Mouse (Mus musculus) erythroblast, embryonic 14.5 days (primary cell): ENCODE data around the gene Olfr262. TPM values are rescaled to one million over a fixed set of nuclear protein-coding genes. Genes with fewer than 3 reads are reported as not detected.
"Not testable (repeated sequence)": the region's sequence is repeated elsewhere in the genome, so short reads cannot be mapped to it uniquely, and the experiment has no call there.

Source experiments
- H3K27me3 ChIP-seq: 2 replicates; pipeline ENCODE4 v1.6.1; 2012; ENCODE audit warnings: inconsistent platforms; ENCODE audit not compliant: control insufficient read depth
- H3K36me3 ChIP-seq: 2 replicates; pipeline ENCODE4 v1.6.1; 2012; ENCODE audit warnings: mild to moderate bottlenecking, inconsistent platforms; ENCODE audit not compliant: control insufficient read depth
- H3K4me1 ChIP-seq: 2 replicates; pipeline ENCODE4 v1.6.1; 2012; ENCODE audit warnings: inconsistent platforms; ENCODE audit not compliant: control insufficient read depth
- H3K4me3 ChIP-seq: replicated peaks from 2 replicates; pipeline ENCODE3; 2012; ENCODE audit warnings: moderate library complexity, mild to moderate bottlenecking, inconsistent platforms
- H3K9me3 ChIP-seq: 2 replicates; pipeline ENCODE4 v1.6.1; 2012; ENCODE audit warnings: low read length, inconsistent platforms, mixed read lengths; ENCODE audit not compliant: control insufficient read depth
- GATA1 ChIP-seq: IDR thresholded peaks from 2 replicates; pipeline ENCODE4 v1.6.1; 2012; ENCODE audit warnings: low read length, inconsistent platforms, mixed read lengths
- TAL1 ChIP-seq: IDR thresholded peaks from 3 replicates; pipeline ENCODE4 v1.6.1; 2012; ENCODE audit warnings: low read length, inconsistent platforms, mixed read lengths
- polyA plus RNA-seq: library from polyadenylated mRNA; stranded (reverse); fragments of >175 nt; gene quantifications from 2 replicates; pipeline ENCODE4 v1.2.3, GENCODE M21; 2012

Gene Olfr262
- not detected in 2 replicates for polyA plus RNA-seq

DNA sequence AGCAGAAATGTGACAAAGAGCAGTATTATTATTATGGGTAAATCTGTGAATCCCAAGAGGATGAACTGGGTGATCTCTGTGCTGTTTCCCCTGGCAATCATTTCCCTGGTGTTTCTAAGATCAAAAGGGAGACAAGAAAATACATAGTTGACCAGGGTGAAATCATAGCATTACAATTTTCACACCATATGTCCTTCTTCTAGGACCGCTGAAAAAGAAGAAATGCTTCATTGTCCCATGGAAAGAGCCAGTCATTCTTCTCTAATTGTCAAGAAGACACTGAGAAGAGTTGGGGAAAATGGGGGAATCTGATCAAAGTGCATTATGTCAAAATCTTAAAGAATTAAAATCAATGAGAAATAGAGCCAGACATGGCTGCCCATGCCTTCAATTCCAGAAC lies at the start of gene Olfr262:
Gene Olfr262, minus strand, starts transcription at position 101 of the 400 bp plus-strand sequence.
- no peak within 1 kb of the TSS for H3K4me3 ChIP-seq
- no peaks in the 10 kb centered on the region for H3K27me3 ChIP-seq
- H3K9me3 ChIP-seq: no peaks in the 10 kb centered on the region
- no peaks in the 10 kb centered on the region for H3K36me3 ChIP-seq
- H3K4me1 ChIP-seq: no peaks in the 10 kb centered on the region
- TF ChIP-seq TAL1: no peak
- no peak for TF ChIP-seq GATA1

DNA sequence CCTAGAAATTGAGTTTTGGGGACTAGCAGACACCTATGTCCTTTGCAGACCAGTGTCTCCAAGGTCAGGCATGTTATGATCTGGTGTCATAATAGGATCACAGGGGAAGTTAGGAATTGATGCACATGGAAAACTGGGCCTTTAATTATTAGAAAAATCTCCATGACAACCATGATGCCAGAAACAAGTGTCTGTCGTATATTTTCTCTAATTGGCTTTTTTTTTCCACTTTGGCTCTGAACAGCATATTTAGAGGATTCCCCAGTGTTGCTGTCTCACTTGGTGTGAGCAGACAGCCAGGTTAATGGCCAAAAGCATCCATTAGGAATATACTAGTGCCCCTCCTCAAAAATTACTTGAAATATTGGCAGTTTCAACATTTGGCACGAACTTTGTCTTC lies 38.1 kb upstream of the Olfr262 start, which contains the start of gene Olfr1434:
Gene Olfr1434, plus strand, starts transcription at position 301 of the 400 bp plus-strand sequence.
- no peaks in the 10 kb centered on the region for H3K27me3 ChIP-seq
- no peak for TF ChIP-seq TAL1
- no peak for TF ChIP-seq GATA1
- H3K4me1 ChIP-seq: no peaks in the 10 kb centered on the region
- no peak within 1 kb of the TSS for H3K4me3 ChIP-seq
- no peaks in the 10 kb centered on the region for H3K36me3 ChIP-seq
- no peaks in the 10 kb centered on the region for H3K9me3 ChIP-seq

DNA sequence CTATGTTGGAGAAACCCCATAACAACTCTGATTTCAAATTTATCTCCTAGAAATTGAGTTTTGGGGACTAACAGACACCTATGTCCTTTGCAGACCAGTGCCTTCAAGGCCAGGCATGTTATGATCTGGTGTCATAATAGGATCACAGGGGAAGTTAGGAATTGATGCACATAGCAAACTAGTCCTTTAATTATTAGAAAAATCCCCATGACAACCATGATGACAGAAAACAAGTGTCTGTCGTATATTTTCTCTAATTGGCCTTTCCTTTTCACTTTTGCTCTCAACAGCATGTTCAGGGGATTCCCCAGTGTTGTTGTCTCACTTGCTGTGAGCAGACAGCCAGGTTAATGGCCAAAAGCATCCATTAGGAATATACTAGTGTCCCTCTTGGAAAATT lies 19.3 kb upstream of the Olfr262 start, which contains the start of gene Olfr235:
Gene Olfr235, plus strand, starts transcription at position 301 of the 400 bp plus-strand sequence.
- Histone ChIP-seq H3K9me3 (no peaks in the 10 kb centered on the region), H3K36me3 (no peaks in the 10 kb centered on the region), H3K27me3 (no peaks in the 10 kb centered on the region), H3K4me1 (no peaks in the 10 kb centered on the region), H3K4me3 (no peak within 1 kb of the TSS)
- TF ChIP-seq TAL1 (no peak), GATA1 (no peak)

DNA sequence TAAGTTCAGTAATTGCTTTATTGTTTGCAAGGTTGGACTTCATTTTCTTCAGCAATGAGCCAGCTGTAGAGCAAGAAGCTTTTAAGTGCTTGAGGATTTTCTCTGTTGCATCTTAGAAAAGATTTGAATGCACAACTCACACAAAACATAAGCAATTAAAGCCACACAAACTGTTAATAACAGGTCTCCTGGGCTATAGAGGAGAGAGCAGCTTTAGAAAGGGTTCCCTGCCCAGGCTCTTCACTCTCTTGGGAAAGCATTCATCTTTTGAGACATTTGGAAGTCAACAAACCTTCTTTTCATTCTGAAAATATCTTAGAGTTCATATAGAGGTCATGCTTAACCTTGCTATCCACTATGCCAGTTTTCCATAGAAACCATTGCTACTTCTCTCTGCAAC lies 9.0 kb downstream of the Olfr262 start, which contains the start of gene Olfr1432:
Gene Olfr1432, minus strand, starts transcription at position 101 of the 400 bp plus-strand sequence.
- H3K36me3 ChIP-seq, H3K4me1 ChIP-seq, H3K27me3 ChIP-seq, H3K9me3 ChIP-seq, H3K4me3 ChIP-seq: not testable (repeated sequence)

DNA sequence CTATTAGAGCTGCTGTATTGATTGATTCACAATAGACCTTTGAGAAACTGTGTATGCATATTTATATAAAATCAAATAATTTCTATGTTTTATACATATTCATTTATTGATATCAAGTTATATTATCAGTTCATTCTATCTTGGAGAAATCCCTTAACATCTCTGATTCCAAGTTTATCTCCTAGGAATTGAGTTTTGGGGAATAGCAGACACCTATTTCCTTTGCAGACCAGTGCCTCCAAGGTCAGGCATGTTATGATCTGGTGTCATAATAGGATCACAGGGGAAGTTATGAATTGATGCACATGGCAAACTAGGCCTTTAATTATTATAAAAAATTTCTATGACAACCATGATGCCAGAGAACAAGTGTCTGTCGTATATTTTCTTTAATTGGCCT lies 41.1 kb downstream of the Olfr262 start, which contains the start of gene Olfr1431:
Gene Olfr1431, plus strand, starts transcription at position 301 of the 400 bp plus-strand sequence.
- Histone ChIP-seq H3K4me3 (no peak within 1 kb of the TSS), H3K4me1 (no peaks in the 10 kb centered on the region)

DNA sequence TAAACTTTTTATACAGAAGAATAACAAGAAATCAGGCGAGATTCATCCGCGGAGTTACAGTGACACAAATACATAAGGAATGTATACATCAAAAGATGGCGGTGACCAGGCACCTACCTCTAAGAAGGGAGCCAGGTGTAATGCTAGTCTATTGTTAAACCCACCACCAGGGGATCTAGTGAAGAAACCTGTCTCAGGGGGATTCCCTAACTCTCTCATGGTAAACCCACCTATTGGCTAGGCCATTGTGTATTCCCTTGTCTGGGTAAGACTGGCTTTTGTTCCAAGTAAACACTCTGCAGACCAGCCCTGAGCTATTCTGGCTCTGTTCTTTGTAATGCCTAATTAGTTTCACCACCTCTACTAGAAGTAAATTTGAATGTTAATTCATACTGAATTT lies 42.4 kb downstream of the Olfr262 start:
- H3K36me3 ChIP-seq, H3K4me1 ChIP-seq, H3K9me3 ChIP-seq, H3K27me3 ChIP-seq, H3K4me3 ChIP-seq: not testable (repeated sequence)

More for the DNA sequence above, 41.1 kb downstream of the Olfr262 start, which contains the start of gene Olfr1431:
- no peaks in the 10 kb centered on the region for H3K9me3 ChIP-seq
- no peaks in the 10 kb centered on the region for H3K36me3 ChIP-seq
- H3K27me3 ChIP-seq: no peaks in the 10 kb centered on the region
- TF ChIP-seq TAL1 (no peak), GATA1 (no peak)

Other genes with a start within 250 kb of the Olfr262 start
- not detected in 2 replicates for gene Olfr1423, start 200.3 kb downstream of the Olfr262 start, polyA plus RNA-seq
- not detected in 2 replicates for gene Olfr1424, start 179.0 kb downstream of the Olfr262 start, polyA plus RNA-seq
- gene Olfr1425, start 163.9 kb downstream of the Olfr262 start, polyA plus RNA-seq: not detected in 2 replicates
- not detected in 2 replicates for gene Olfr1426, start 149.6 kb downstream of the Olfr262 start, polyA plus RNA-seq
- not detected in 2 replicates for gene Olfr1427, start 138.3 kb downstream of the Olfr262 start, polyA plus RNA-seq
- not detected in 2 replicates for gene Olfr1428, start 125.8 kb downstream of the Olfr262 start, polyA plus RNA-seq
- not detected in 2 replicates for gene Olfr76, start 118.5 kb downstream of the Olfr262 start, polyA plus RNA-seq
- not detected in 2 replicates for gene Olfr1555-ps1, start 71.5 kb downstream of the Olfr262 start, polyA plus RNA-seq
- gene Olfr1431, start 41.0 kb downstream of the Olfr262 start, polyA plus RNA-seq: not detected in 2 replicates
- not detected in 2 replicates for gene Olfr1432, start 9.1 kb downstream of the Olfr262 start, polyA plus RNA-seq
- not detected in 2 replicates for gene Olfr235, start 19.4 kb upstream of the Olfr262 start, polyA plus RNA-seq
- gene Olfr1434, start 38.2 kb upstream of the Olfr262 start, polyA plus RNA-seq: not detected in 2 replicates
- not detected in 2 replicates for gene Olfr1436, start 57.5 kb upstream of the Olfr262 start, polyA plus RNA-seq
- not detected in 2 replicates for gene Olfr1437, start 83.4 kb upstream of the Olfr262 start, polyA plus RNA-seq
- gene Olfr1438-ps1, start 94.3 kb upstream of the Olfr262 start, polyA plus RNA-seq: not detected in 2 replicates
- gene Olfr1440, start 145.6 kb upstream of the Olfr262 start, polyA plus RNA-seq: not detected in 2 replicates
- 0.02 TPM in 1 of 2 replicates, not detected in the other for gene Olfr1441, start 175.8 kb upstream of the Olfr262 start, polyA plus RNA-seq
- gene Pfpl, start 186.2 kb upstream of the Olfr262 start, polyA plus RNA-seq: 0.02 TPM in 1 of 2 replicates, not detected in the other
- gene Mpeg1, start 219.1 kb upstream of the Olfr262 start, polyA plus RNA-seq: 0.02 and 0.03 TPM in 2 replicates